Mouse (Mus musculus): ENCODE measurements around the gene Gm21970. TPM values are rescaled to one million over a fixed set of nuclear protein-coding genes. Genes with fewer than 3 reads are reported as not detected.
A peak's percentile ranks its signal among the peaks of the same experiment; 100 is the strongest.

Gene Gm21970
- polyA plus RNA-seq, 1 experiment from 2014 or later = 0.45 TPM

- Histone ChIP-seq H3K27ac (ENCODE audit: low read depth) (no peak overlapping the region), H3K4me3 (ENCODE audit: low read depth, low read length) (no peak overlapping the region), H3K9me3 (ENCODE audit: control insufficient read depth, low read length) (no peaks in the 10 kb centered on the region), H3K9ac (ENCODE audit: low read length) (no peak overlapping the region), H3K4me1 (replicated peaks; ENCODE audit: control insufficient read depth, insufficient read depth, low read length) (peaks cover 10% of the 10 kb centered on the region; the same call in 1 of the 2 replicates), H3K27me3 (replicated peaks; ENCODE audit: control insufficient read depth, insufficient read depth, low read length) (no peaks in the 10 kb centered on the region), H3K4me2 (ENCODE audit: low read length) (0 out of 2 replicates have a peak overlapping the region, but pooled peaks have one; percentile 19), H3K36me3 (ENCODE audit: control insufficient read depth, insufficient read depth, low read length) (0 out of 2 replicates have a peak, but pooled peaks cover under 1% of the 10 kb centered on the region)
- ATAC-seq (replicated peaks; ENCODE audit: low FRiP score, low TSS enrichment, low read depth) (no peak), DNase-seq (ENCODE audit: low spot score) (no peak)
- WGBS = 50% methylated on average over 17 of the region's 17 CpGs
Observed at GRCm38 (mm10) chr16:91378431-91378986, 13.0 kb upstream of the Gm21970 start.

DNA sequence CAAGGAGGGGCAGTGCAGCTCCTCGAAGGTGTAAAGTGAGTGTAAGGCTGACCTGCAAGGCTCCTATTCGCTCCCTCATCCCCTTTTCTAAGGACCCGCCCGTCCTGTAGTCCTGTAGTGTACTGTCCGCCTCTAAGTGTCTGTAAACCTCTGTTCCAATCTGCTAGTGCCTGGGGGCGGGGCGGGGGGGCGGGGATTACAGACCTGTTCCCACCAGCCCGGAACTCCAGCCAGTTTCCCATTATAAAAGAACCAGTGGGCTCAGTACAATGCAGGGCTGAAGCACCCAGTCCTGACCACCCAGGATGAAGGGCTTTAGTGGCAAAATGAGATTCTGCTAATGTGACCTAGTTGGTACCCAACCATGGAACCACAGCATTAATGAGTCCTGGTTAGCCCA lies 12.5 kb upstream of the Gm21970 start:
- 0 out of 2 replicates have a peak overlapping the region, but pooled peaks have one; percentile 19 for H3K4me2 ChIP-seq (ENCODE audit: low read length)
- H3K9me3 ChIP-seq (ENCODE audit: control insufficient read depth, low read length) = no peaks in the 10 kb centered on the region
- peak overlapping the region; percentile 1; the same call in 1 of the 2 replicates for H3K27ac ChIP-seq (ENCODE audit: low read depth)
- no peaks in the 10 kb centered on the region for H3K27me3 ChIP-seq (replicated peaks; ENCODE audit: control insufficient read depth, insufficient read depth, low read length)
- no peak overlapping the region for H3K4me3 ChIP-seq (ENCODE audit: low read depth, low read length)
- H3K9ac ChIP-seq (ENCODE audit: low read length) = no peak overlapping the region
- 27% methylated on average over 8 of the region's 9 CpGs for WGBS
- ATAC-seq (replicated peaks; ENCODE audit: low FRiP score, low TSS enrichment, low read depth) (peak; percentile 47; the same call in 1 of the 2 replicates), DNase-seq (ENCODE audit: low spot score) (no peak)
- peaks cover 5% of the 10 kb centered on the region; the same call in 1 of the 2 replicates for H3K4me1 ChIP-seq (replicated peaks; ENCODE audit: control insufficient read depth, insufficient read depth, low read length)
- peaks cover 5% of the 10 kb centered on the region for H3K36me3 ChIP-seq (ENCODE audit: control insufficient read depth, insufficient read depth, low read length)

DNA sequence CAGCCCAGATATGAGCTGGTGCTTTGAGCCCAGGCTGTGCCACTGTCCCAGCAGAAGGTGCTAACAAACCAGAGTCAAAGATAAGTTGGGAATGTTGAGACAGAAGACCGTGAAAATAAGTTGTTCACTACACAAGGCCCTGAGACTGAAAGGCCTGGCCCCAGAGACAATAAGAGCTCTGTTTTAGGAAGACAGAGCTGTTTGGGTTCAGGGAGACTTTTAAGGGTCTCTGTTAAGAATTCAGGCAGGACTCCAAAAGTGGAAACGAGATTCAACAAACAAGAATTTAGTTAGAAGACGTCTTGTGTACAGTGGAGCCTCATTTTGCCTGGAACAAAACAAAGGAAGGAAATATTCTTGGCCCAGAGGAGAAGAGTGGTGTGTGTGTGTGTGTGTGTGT lies 12.1 kb upstream of the Gm21970 start:
- WGBS = 56% methylated on average over 3 of the region's 3 CpGs
- DNase-seq (ENCODE audit: low spot score) = no peak

DNA sequence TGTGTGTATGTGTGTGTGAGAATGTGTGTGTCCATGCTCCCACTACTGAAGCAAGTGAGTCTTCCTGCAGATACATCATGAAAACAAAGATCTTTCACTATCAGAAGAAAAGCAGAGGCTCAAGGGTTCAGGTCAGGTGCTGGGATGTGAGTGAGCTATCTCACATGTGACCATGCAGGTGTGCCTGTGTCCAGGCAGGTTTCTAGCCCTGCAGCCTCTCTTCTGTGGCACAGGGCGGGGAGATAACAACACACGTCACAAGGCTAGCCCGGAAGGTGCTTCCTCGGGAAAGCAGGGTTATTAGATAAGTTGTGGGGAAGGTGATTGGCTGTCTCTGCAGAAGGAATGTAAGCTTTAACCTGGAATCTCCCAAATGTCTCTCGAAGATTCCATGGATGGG lies 11.4 kb upstream of the Gm21970 start:
- no peak overlapping the region for H3K4me2 ChIP-seq (ENCODE audit: low read length)
- H3K36me3 ChIP-seq (ENCODE audit: control insufficient read depth, insufficient read depth, low read length) = peaks cover 14% of the 10 kb centered on the region
- no peak overlapping the region for H3K9ac ChIP-seq (ENCODE audit: low read length)
- ATAC-seq (replicated peaks; ENCODE audit: low FRiP score, low TSS enrichment, low read depth) = no peak
- H3K9me3 ChIP-seq (ENCODE audit: control insufficient read depth, low read length) = no peaks in the 10 kb centered on the region
- H3K27ac ChIP-seq (ENCODE audit: low read depth) = no peak overlapping the region
- H3K4me3 ChIP-seq (ENCODE audit: low read depth, low read length) = no peak overlapping the region
- 60% methylated on average over 5 of the region's 5 CpGs for WGBS
- no peaks in the 10 kb centered on the region for H3K4me1 ChIP-seq (replicated peaks; ENCODE audit: control insufficient read depth, insufficient read depth, low read length)
- no peaks in the 10 kb centered on the region for H3K27me3 ChIP-seq (replicated peaks; ENCODE audit: control insufficient read depth, insufficient read depth, low read length)
- no peak for DNase-seq (ENCODE audit: low spot score)

More for the DNA sequence above, 12.1 kb upstream of the Gm21970 start:
- peaks cover 9% of the 10 kb centered on the region for H3K36me3 ChIP-seq (ENCODE audit: control insufficient read depth, insufficient read depth, low read length)
- peak overlapping the region; percentile 1; the same call in 1 of the 2 replicates for H3K27ac ChIP-seq (ENCODE audit: low read depth)
- peaks cover 1% of the 10 kb centered on the region; the same call in 1 of the 2 replicates for H3K4me1 ChIP-seq (replicated peaks; ENCODE audit: control insufficient read depth, insufficient read depth, low read length)
- H3K4me3 ChIP-seq (ENCODE audit: low read depth, low read length) = no peak overlapping the region
- no peak overlapping the region for H3K9ac ChIP-seq (ENCODE audit: low read length)
- no peak overlapping the region for H3K4me2 ChIP-seq (ENCODE audit: low read length)
- ATAC-seq (replicated peaks; ENCODE audit: low FRiP score, low TSS enrichment, low read depth) = no peak
- H3K27me3 ChIP-seq (replicated peaks; ENCODE audit: control insufficient read depth, insufficient read depth, low read length) = no peaks in the 10 kb centered on the region
- no peaks in the 10 kb centered on the region for H3K9me3 ChIP-seq (ENCODE audit: control insufficient read depth, low read length)

GRCm38 (mm10) chr16:91381606-91382005 lies 9.9 kb upstream of the Gm21970 start:
- no peak for DNase-seq (ENCODE audit: low spot score)
- no peak for ATAC-seq (replicated peaks; ENCODE audit: low FRiP score, low TSS enrichment, low read depth)
- Histone ChIP-seq H3K9ac (ENCODE audit: low read length) (no peak overlapping the region), H3K4me3 (ENCODE audit: low read depth, low read length) (no peak overlapping the region), H3K27me3 (replicated peaks; ENCODE audit: control insufficient read depth, insufficient read depth, low read length) (no peaks in the 10 kb centered on the region), H3K9me3 (ENCODE audit: control insufficient read depth, low read length) (no peaks in the 10 kb centered on the region), H3K27ac (ENCODE audit: low read depth) (no peak overlapping the region), H3K4me1 (replicated peaks; ENCODE audit: control insufficient read depth, insufficient read depth, low read length) (no peaks in the 10 kb centered on the region), H3K36me3 (ENCODE audit: control insufficient read depth, insufficient read depth, low read length) (peaks cover 19% of the 10 kb centered on the region), H3K4me2 (ENCODE audit: low read length) (no peak overlapping the region)
- whole genome bisulfite sequencing = 89% methylated on average over 4 of the region's 4 CpGs

GRCm38 (mm10) chr16:91382261-91382790 lies 9.2 kb upstream of the Gm21970 start:
- Histone ChIP-seq H3K4me2 (ENCODE audit: low read length) (no peak overlapping the region), H3K4me3 (ENCODE audit: low read depth, low read length) (no peak overlapping the region), H3K36me3 (ENCODE audit: control insufficient read depth, insufficient read depth, low read length) (peaks cover 25% of the 10 kb centered on the region), H3K27me3 (replicated peaks; ENCODE audit: control insufficient read depth, insufficient read depth, low read length) (no peaks in the 10 kb centered on the region), H3K4me1 (replicated peaks; ENCODE audit: control insufficient read depth, insufficient read depth, low read length) (no peaks in the 10 kb centered on the region), H3K27ac (ENCODE audit: low read depth) (no peak overlapping the region), H3K9ac (ENCODE audit: low read length) (no peak overlapping the region), H3K9me3 (ENCODE audit: control insufficient read depth, low read length) (no peaks in the 10 kb centered on the region)
- no peak for DNase-seq (ENCODE audit: low spot score)
- no peak for ATAC-seq (replicated peaks; ENCODE audit: low FRiP score, low TSS enrichment, low read depth)
- 90% methylated on average over 9 of the region's 9 CpGs for WGBS

DNA sequence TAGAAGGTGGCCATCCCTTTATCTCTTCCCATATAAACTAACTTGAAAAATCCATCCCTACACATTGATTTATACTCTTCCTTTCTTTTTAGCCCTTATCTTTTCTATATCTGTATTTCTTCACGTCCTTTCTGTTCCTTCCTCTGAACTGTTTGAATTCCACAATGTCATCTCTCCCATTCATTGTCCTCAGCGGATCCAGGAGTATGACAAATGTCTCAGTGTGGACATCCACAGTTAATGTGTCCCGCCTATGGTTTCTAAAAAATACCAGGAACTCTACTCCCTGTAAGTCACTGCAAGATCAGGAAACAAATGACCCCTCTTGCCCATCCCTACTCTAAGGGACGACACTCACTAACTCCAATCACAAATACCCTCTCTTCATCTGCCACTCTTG lies 7.3 kb upstream of the Gm21970 start:
- no peak overlapping the region for H3K27ac ChIP-seq (ENCODE audit: low read depth)
- no peak for DNase-seq (ENCODE audit: low spot score)
- H3K4me2 ChIP-seq (ENCODE audit: low read length) = no peak overlapping the region
- WGBS = 85% methylated on average over 4 of the region's 4 CpGs
- ATAC-seq (replicated peaks; ENCODE audit: low FRiP score, low TSS enrichment, low read depth) = no peak
- no peak overlapping the region for H3K9ac ChIP-seq (ENCODE audit: low read length)
- H3K4me1 ChIP-seq (replicated peaks; ENCODE audit: control insufficient read depth, insufficient read depth, low read length) = no peaks in the 10 kb centered on the region
- no peaks in the 10 kb centered on the region for H3K27me3 ChIP-seq (replicated peaks; ENCODE audit: control insufficient read depth, insufficient read depth, low read length)
- no peak overlapping the region for H3K4me3 ChIP-seq (ENCODE audit: low read depth, low read length)
- H3K9me3 ChIP-seq (ENCODE audit: control insufficient read depth, low read length) = no peaks in the 10 kb centered on the region
- peaks cover 38% of the 10 kb centered on the region for H3K36me3 ChIP-seq (ENCODE audit: control insufficient read depth, insufficient read depth, low read length)

DNA sequence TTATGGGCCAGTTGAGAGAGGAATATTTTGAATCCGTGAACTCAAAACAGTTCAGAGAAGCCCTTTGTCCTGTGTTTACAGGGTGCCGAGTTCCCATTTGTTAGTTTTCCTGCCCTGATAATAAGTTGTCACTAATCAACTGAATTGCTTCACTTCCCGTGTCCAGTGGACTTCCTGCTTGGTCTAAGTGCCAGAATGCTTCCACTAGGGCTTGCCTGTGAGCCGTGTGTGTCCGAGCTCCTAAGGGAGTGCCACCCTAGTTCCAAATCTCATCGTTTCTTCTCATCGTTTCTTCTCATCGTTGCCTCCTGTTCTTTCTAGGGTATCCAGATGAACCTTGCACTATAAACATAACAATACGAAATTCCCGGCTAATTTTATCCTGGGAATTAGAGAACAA lies 5.9 kb upstream of the Gm21970 start:
- ATAC-seq (replicated peaks; ENCODE audit: low FRiP score, low TSS enrichment, low read depth) (no peak), DNase-seq (ENCODE audit: low spot score) (no peak)

More for the DNA sequence above, 5.9 kb upstream of the Gm21970 start:
- H3K9me3 ChIP-seq (ENCODE audit: control insufficient read depth, low read length) = no peaks in the 10 kb centered on the region; the same call in 1 of the 2 replicates
- H3K27me3 ChIP-seq (replicated peaks; ENCODE audit: control insufficient read depth, insufficient read depth, low read length) = no peaks in the 10 kb centered on the region
- WGBS = 55% methylated on average over 10 of the region's 10 CpGs
- no peaks in the 10 kb centered on the region for H3K4me1 ChIP-seq (replicated peaks; ENCODE audit: control insufficient read depth, insufficient read depth, low read length)
- H3K4me2 ChIP-seq (ENCODE audit: low read length) = no peak overlapping the region
- no peak overlapping the region for H3K27ac ChIP-seq (ENCODE audit: low read depth)
- no peak overlapping the region for H3K4me3 ChIP-seq (ENCODE audit: low read depth, low read length)
- H3K36me3 ChIP-seq (ENCODE audit: control insufficient read depth, insufficient read depth, low read length) = peaks cover 42% of the 10 kb centered on the region
- H3K9ac ChIP-seq (ENCODE audit: low read length) = no peak overlapping the region
